Mouse (Mus musculus): Measurements from ENCODE around the gene Smyd3.

DNA sequence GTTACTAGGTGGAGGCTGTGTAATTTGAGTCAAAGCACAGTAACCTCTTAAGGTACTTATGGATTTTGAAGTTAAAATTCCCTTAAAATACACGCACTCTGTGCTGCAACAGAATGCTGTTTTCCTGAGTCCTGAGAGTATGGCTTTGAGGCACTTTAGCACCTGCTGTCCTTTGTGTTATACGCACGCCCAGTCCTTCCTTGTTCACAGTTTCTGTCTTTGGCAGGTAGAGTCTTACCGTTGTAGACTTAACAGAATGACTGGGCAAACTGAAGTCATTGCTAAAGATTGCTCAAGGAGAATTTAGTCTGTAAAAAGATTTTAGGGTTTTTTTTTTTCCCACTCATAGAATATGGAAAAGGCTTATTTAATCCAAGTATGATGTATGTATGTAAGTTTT is 34.1 kb upstream of the Smyd3 start:
- TF ChIP-seq CTCF (IDR thresholded peaks at IDR 0.05; ENCODE audit: low read depth) = no peak
- TF ChIP-seq EP300 (optimal IDR thresholded peaks at IDR 0.05) = no peak

All from stomach, postnatal 0 days (tissue).